Mouse (Mus musculus) embryonic stem cell, embryonic (primary cell): ENCODE measurements around the gene Rsad2.
"Not testable (repeated sequence)": the region's sequence is repeated elsewhere in the genome, so short reads cannot be mapped to it uniquely, and the experiment has no call there.

ENCODE experiments used
- CTCF ChIA-PET, 4 experiments: fragments of 300-600 bp in 2 of 4; fragments of 350-600 bp in 2 of 4; sonication (Branson Sonifier 250); formaldehyde crosslinking; loops; one replicate each; lab custom pipeline; 2022; ENCODE audit warnings: inconsistent platforms in 2 of 4; lab: Charles Lee
- POLR2A ChIA-PET, 4 experiments: fragments of 300-600 bp in 2 of 4; fragments of 350-600 bp in 2 of 4; sonication (Branson Sonifier 250); formaldehyde crosslinking; loops; one replicate each; lab custom pipeline; 2022; ENCODE audit warnings: antibody characterized with exemption in 4 of 4, inconsistent platforms in 1 of 4; lab: Charles Lee

Gene Rsad2

GRCm38 (mm10) chr12:26454682-26455081 lies 1.6 kb downstream of the Rsad2 start:
- CTCF ChIA-PET: interaction anchor here in 1 of 4 experiments (0.5 to 0.6 kb wide), 2 partner anchors 13 to 1362 kb away, joined by 6 to 16 read pairs; no protein-coding TSS in a partner anchor
- POLR2A ChIA-PET: no interaction called here

GRCm38 (mm10) chr12:26452951-26453350 lies 3.3 kb downstream of the Rsad2 start:
- ChIA-PET POLR2A (interaction anchor here in 1 of 4 experiments (0.5 to 0.6 kb wide), 2 partner anchors 21 to 77 kb away, joined by 3 read pairs; no protein-coding TSS in a partner anchor), CTCF (no interaction called here)

- ChIA-PET CTCF (no interaction called here), POLR2A (no interaction called here)
These were observed 5.1 kb downstream of the Rsad2 start for GRCm38 (mm10) chr12:26451150-26451549.

GRCm38 (mm10) chr12:26449483-26449882 lies 6.8 kb downstream of the Rsad2 start:
- ChIA-PET CTCF (no interaction called here), POLR2A (no interaction called here)

GRCm38 (mm10) chr12:26446377-26447045 lies 9.7 kb downstream of the Rsad2 start:
- ChIA-PET CTCF (no interaction called here), POLR2A (no interaction called here)

GRCm38 (mm10) chr12:26444511-26444910 lies 11.7 kb downstream of the Rsad2 start:
- POLR2A ChIA-PET: no interaction called here

GRCm38 (mm10) chr12:26444054-26444453 lies 12.2 kb downstream of the Rsad2 start:
- ChIA-PET POLR2A (no interaction called here), CTCF (interaction anchor here in 1 of 4 experiments (0.6 kb wide), 1 partner anchor 924 kb away, joined by 3 read pairs; no protein-coding TSS in a partner anchor)

More at GRCm38 (mm10) chr12:26444511-26444910, 11.7 kb downstream of the Rsad2 start:
- CTCF ChIA-PET: no interaction called here

GRCm38 (mm10) chr12:26439366-26439765 lies 16.9 kb downstream of the Rsad2 start:
- ChIA-PET POLR2A (interaction anchor here in 1 of 4 experiments (1.2 kb wide), 1 partner anchor 21 kb away, joined by 4 read pairs; no protein-coding TSS in a partner anchor), CTCF (no interaction called here)

- POLR2A ChIA-PET: no interaction called here
- CTCF ChIA-PET: interaction anchor here in 2 of 4 experiments (0.6 to 0.8 kb wide), 2 partner anchors 13 to 1068 kb away, joined by 4 to 6 read pairs; no protein-coding TSS in a partner anchor
These were observed 18.3 kb downstream of the Rsad2 start for GRCm38 (mm10) chr12:26437950-26438349.

- POLR2A ChIA-PET: no interaction called here
- CTCF ChIA-PET: no interaction called here
These were observed 19.9 kb downstream of the Rsad2 start for GRCm38 (mm10) chr12:26436334-26436733.

- CTCF ChIA-PET, POLR2A ChIA-PET: not testable (repeated sequence)
These were observed 27.5 kb downstream of the Rsad2 start for GRCm38 (mm10) chr12:26428771-26429170.

GRCm38 (mm10) chr12:26424841-26425240 lies 31.4 kb downstream of the Rsad2 start:
- ChIA-PET CTCF (interaction anchor here in 2 of 4 experiments (0.6 to 1.1 kb wide), 7 partner anchors 8 to 338 kb away, joined by 3 to 5 read pairs (median 3); no protein-coding TSS in a partner anchor), POLR2A (no interaction called here)

GRCm38 (mm10) chr12:26418322-26418721 lies 37.9 kb downstream of the Rsad2 start:
- POLR2A ChIA-PET: no interaction called here

GRCm38 (mm10) chr12:26416636-26417295 lies 39.5 kb downstream of the Rsad2 start:
- ChIA-PET POLR2A (interaction anchor here in 3 of 4 experiments (0.7 to 1.5 kb wide), 6 partner anchors 10 to 1516 kb away, joined by 3 to 4 read pairs (median 3); partner anchors contain the start of gene Cmpk2 (in 1 of the 3)), CTCF (interaction anchor here in 2 of 4 experiments (0.6 to 1.0 kb wide), 6 partner anchors 9 to 1423 kb away, joined by 3 to 9 read pairs (median 4); no protein-coding TSS in a partner anchor)

More at GRCm38 (mm10) chr12:26418322-26418721, 37.9 kb downstream of the Rsad2 start:
- CTCF ChIA-PET: no interaction called here

- CTCF ChIA-PET: interaction anchor here in 3 of 4 experiments (0.5 to 0.9 kb wide), 5 partner anchors 9 to 138 kb away, joined by 3 to 7 read pairs (median 3); no protein-coding TSS in a partner anchor
- POLR2A ChIA-PET: interaction anchor here in 2 of 4 experiments (0.5 to 1.6 kb wide), 7 partner anchors 8 to 1518 kb away, joined by 3 to 4 read pairs (median 3); no protein-coding TSS in a partner anchor
These were observed 41.0 kb downstream of the Rsad2 start, which contains the start of gene Rnf144a for GRCm38 (mm10) chr12:26415104-26415771. TSS of gene Rnf144a (minus strand) at chr12:26415254.

- CTCF ChIA-PET: interaction anchor here in 1 of 4 experiments (1.0 kb wide), 1 partner anchor 9 kb away, joined by 3 read pairs; no protein-coding TSS in a partner anchor
These were observed 41.7 kb downstream of the Rsad2 start for GRCm38 (mm10) chr12:26414451-26415103.

GRCm38 (mm10) chr12:26413961-26414411 lies 42.3 kb downstream of the Rsad2 start:
- POLR2A ChIA-PET: interaction anchor here in 2 of 4 experiments (0.5 to 1.6 kb wide), 3 partner anchors 16 to 1266 kb away, joined by 3 read pairs; no protein-coding TSS in a partner anchor
- CTCF ChIA-PET: interaction anchor here in 1 of 4 experiments (0.5 to 1.0 kb wide), 2 partner anchors 9 to 923 kb away, joined by 3 read pairs; no protein-coding TSS in a partner anchor

More at GRCm38 (mm10) chr12:26414451-26415103, 41.7 kb downstream of the Rsad2 start:
- POLR2A ChIA-PET: interaction anchor here in 3 of 4 experiments (0.5 to 1.6 kb wide), 6 partner anchors 7 to 1518 kb away, joined by 3 to 4 read pairs (median 3); no protein-coding TSS in a partner anchor
